Mouse (Mus musculus) lung, postnatal 0 days (tissue): ENCODE measurements around the gene Tmem190. TPM values are rescaled to one million over a fixed set of nuclear protein-coding genes. Genes with fewer than 3 reads are reported as not detected.

ENCODE experiments used
- ATAC-seq: fragments of 200-750 bp; cut with Nextera tagmentation; 2 replicates; pipeline ENCODE4 v1.8.0; 2017; ENCODE audit warnings: moderate library complexity
- DNase-seq: peaks from one replicate; pipeline ENCODE4 v3.0.0-alpha.2; 2016; ENCODE audit warnings: low spot score
- H3K27ac ChIP-seq: fragments of 300-500 bp; sonication (generic); 2 replicates; pipeline ENCODE4 v1.5.1; 2014; ENCODE audit warnings: antibody characterized with exemption, mild to moderate bottlenecking, low read length, mixed read lengths
- H3K27me3 ChIP-seq: fragments of 300-500 bp; sonication (generic); replicated peaks from 2 replicates; pipeline ENCODE4 v1.6.1; 2014; ENCODE audit warnings: low read length, mixed read lengths; ENCODE audit not compliant: insufficient read depth
- H3K36me3 ChIP-seq: fragments of 300-500 bp; sonication (generic); 2 replicates; pipeline ENCODE4 v1.6.1; 2014; ENCODE audit warnings: low read length, mixed read lengths; ENCODE audit not compliant: insufficient read depth
- H3K4me1 ChIP-seq: fragments of 300-500 bp; sonication (generic); 2 replicates; pipeline ENCODE4 v1.6.1; 2014; ENCODE audit warnings: antibody characterized with exemption, low read depth, low read length, mixed read lengths; ENCODE audit not compliant: insufficient read depth
- H3K4me2 ChIP-seq: fragments of 300-500 bp; sonication (generic); replicated peaks from 2 replicates; pipeline ENCODE4 v1.6.1; 2014; ENCODE audit warnings: low read depth, mild to moderate bottlenecking, low read length, moderate library complexity, mixed read lengths
- H3K4me3 ChIP-seq: fragments of 300-500 bp; sonication (generic); 2 replicates; pipeline ENCODE4 v1.5.1; 2014; ENCODE audit warnings: low read depth, low read length
- H3K9ac ChIP-seq: fragments of 300-500 bp; sonication (generic); replicated peaks from 2 replicates; pipeline ENCODE4 v1.6.1; 2014; ENCODE audit warnings: low read depth, mild to moderate bottlenecking
- H3K9me3 ChIP-seq: fragments of 300-500 bp; sonication (generic); 2 replicates; pipeline ENCODE4 v1.6.1; 2016; ENCODE audit warnings: low read length, mixed read lengths
- CTCF ChIP-seq: IDR thresholded peaks from 2 replicates; pipeline ENCODE4 v1.5.1; 2016; ENCODE audit warnings: antibody characterized with exemption, mild to moderate bottlenecking
- EP300 ChIP-seq: IDR thresholded peaks from 2 replicates; pipeline ENCODE4 v1.6.1; 2016; ENCODE audit warnings: antibody characterized with exemption, mild to moderate bottlenecking, control low read depth
- WGBS: fragments of 180-500 bp; shearing (Covaris S2); extraction: QIAGEN DNeasy Blood & Tissue Kit; methylation state at CpG from one replicate; pipeline ENCODE4 v1.1.7; 2014; 5-methylcytosine and 5-hydroxymethylcytosine counted together
- polyA plus RNA-seq: library from polyadenylated mRNA; unstranded; fragments of >200 nt; fragmentation: Nextera tagmentation; extraction: Ambion mirVana; gene quantifications from 2 replicates; pipeline ENCODE4 v1.2.1, GENCODE M21; 2015

Gene Tmem190
- polyA plus RNA-seq: 0.55 and 0.74 TPM in 2 replicates

GRCm38 (mm10) chr7:4782759-4783158, at the start of gene Tmem190, which contains the start of gene Il11:
Tmem190 (plus strand) TSS chr7:4782937.
Il11 (minus strand) TSS chr7:4782859.
- Histone ChIP-seq H3K4me3 (no peak within 1 kb of the TSS), H3K27me3 (no peaks in the 10 kb centered on the region), H3K4me1 (0 out of 2 replicates have a peak, but pooled peaks cover 4% of the 10 kb centered on the region), H3K27ac (no peak within 1 kb of the TSS), H3K4me2 (no peak within 1 kb of the TSS), H3K9ac (no peak within 1 kb of the TSS), H3K9me3 (no peaks in the 10 kb centered on the region), H3K36me3 (no peaks in the 10 kb centered on the region)
- 74% methylated on average over 2 of the region's 2 CpGs for WGBS
- TF ChIP-seq EP300 (no peak), CTCF (no peak)
- ATAC-seq (no peak), DNase-seq (no peak)

GRCm38 (mm10) chr7:4732968-4733392, 49.8 kb upstream of the Tmem190 start:
- Histone ChIP-seq H3K4me3 (no peak overlapping the region), H3K4me2 (no peak overlapping the region), H3K36me3 (no peaks in the 10 kb centered on the region), H3K27ac (no peak overlapping the region), H3K9me3 (no peaks in the 10 kb centered on the region), H3K4me1 (no peaks in the 10 kb centered on the region), H3K27me3 (no peaks in the 10 kb centered on the region), H3K9ac (no peak overlapping the region)
- DNase-seq: no peak
- TF ChIP-seq CTCF (no peak), EP300 (no peak)
- no peak for ATAC-seq
- WGBS: 45% methylated on average over 6 of the region's 6 CpGs

DNA sequence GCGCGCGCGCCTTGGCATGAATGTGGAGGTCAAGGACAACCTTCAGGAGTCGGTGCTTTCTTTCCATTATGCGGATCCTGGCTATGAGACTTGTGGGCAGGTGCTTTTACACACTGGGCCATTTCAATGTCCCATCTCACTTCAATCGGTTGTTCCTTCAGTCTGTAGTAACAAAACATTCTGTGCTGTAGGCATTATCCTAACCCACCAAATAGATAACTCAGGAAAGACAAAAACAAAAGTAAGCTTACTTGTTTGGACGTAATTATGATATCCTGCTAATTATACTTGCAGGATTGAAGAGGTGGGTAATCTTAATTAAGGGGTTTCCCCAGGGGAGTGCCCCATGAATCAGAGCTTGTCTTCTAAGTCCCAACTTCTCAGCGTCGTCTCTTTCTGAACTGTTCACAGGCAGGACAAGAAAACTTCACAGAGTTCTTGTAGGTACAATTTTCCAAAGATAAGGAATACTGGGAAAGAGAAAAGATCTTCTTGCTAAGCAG, 43.6 kb upstream of the Tmem190 start:
- no peak overlapping the region for H3K9ac ChIP-seq
- H3K27me3 ChIP-seq: no peaks in the 10 kb centered on the region
- DNase-seq (no peak), ATAC-seq (no peak)
- peak overlapping the region; percentile 57 for H3K4me2 ChIP-seq
- H3K4me1 ChIP-seq: peaks cover 9% of the 10 kb centered on the region; the same call in 1 of the 2 replicates
- no peaks in the 10 kb centered on the region for H3K36me3 ChIP-seq
- H3K27ac ChIP-seq: peak overlapping the region; percentile 20
- H3K9me3 ChIP-seq: no peaks in the 10 kb centered on the region
- TF ChIP-seq CTCF: no peak
- H3K4me3 ChIP-seq: peak overlapping the region; percentile 31
- 48% methylated on average over 10 of the region's 10 CpGs for WGBS

- TF ChIP-seq EP300 (peak; percentile 90), CTCF (peak; percentile 62)
- peak within 1 kb of the TSS; percentile 89 for H3K27ac ChIP-seq
- DNase-seq (peak; percentile 100), ATAC-seq (peak; percentile 96)
- H3K27me3 ChIP-seq: no peaks in the 10 kb centered on the region
- peak within 1 kb of the TSS; percentile 69 for H3K4me2 ChIP-seq
- H3K9ac ChIP-seq: peak within 1 kb of the TSS; percentile 71
- H3K4me1 ChIP-seq: peaks cover 9% of the 10 kb centered on the region; the same call in 1 of the 2 replicates
- WGBS: 1% methylated on average over 31 of the region's 44 CpGs
- no peaks in the 10 kb centered on the region; the same call in 1 of the 2 replicates for H3K36me3 ChIP-seq
- H3K9me3 ChIP-seq: no peaks in the 10 kb centered on the region
- H3K4me3 ChIP-seq: peak within 1 kb of the TSS; percentile 71
Measured at GRCm38 (mm10) chr7:4739544-4740275, 43.0 kb upstream of the Tmem190 start, which contains the start of gene Kmt5c. Kmt5c (plus strand) TSS chr7:4740115.

GRCm38 (mm10) chr7:4740309-4740727, 42.4 kb upstream of the Tmem190 start:
- H3K4me3 ChIP-seq: peak overlapping the region; percentile 71
- no peaks in the 10 kb centered on the region for H3K27me3 ChIP-seq
- WGBS: 0% methylated on average over 5 of the region's 14 CpGs
- H3K9ac ChIP-seq: peak overlapping the region; percentile 71
- no peaks in the 10 kb centered on the region; the same call in 1 of the 2 replicates for H3K36me3 ChIP-seq
- no peak for DNase-seq
- H3K27ac ChIP-seq: peak overlapping the region; percentile 89
- TF ChIP-seq CTCF: no peak
- no peak for TF ChIP-seq EP300
- H3K4me2 ChIP-seq: peak overlapping the region; percentile 69
- ATAC-seq: no peak; the same call in 1 of the 2 replicates
- H3K4me1 ChIP-seq: peaks cover 9% of the 10 kb centered on the region; the same call in 1 of the 2 replicates
- H3K9me3 ChIP-seq: no peaks in the 10 kb centered on the region

- Histone ChIP-seq H3K4me2 (peak overlapping the region; percentile 69), H3K36me3 (no peaks in the 10 kb centered on the region; the same call in 1 of the 2 replicates), H3K27me3 (no peaks in the 10 kb centered on the region), H3K4me1 (peaks cover 9% of the 10 kb centered on the region; the same call in 1 of the 2 replicates), H3K9ac (peak overlapping the region; percentile 71), H3K4me3 (peak overlapping the region; percentile 71), H3K27ac (peak overlapping the region; percentile 89), H3K9me3 (no peaks in the 10 kb centered on the region)
- ATAC-seq (no peak), DNase-seq (peak; percentile 62)
- 4% methylated on average over 4 of the region's 4 CpGs for WGBS
- no peak for TF ChIP-seq CTCF
- TF ChIP-seq EP300: no peak
Measured at GRCm38 (mm10) chr7:4741151-4741550, 41.6 kb upstream of the Tmem190 start.
